Mouse (Mus musculus) colon, adult 2 months (tissue): ENCODE data around the gene Olfr76. TPM values are rescaled to one million over a fixed set of nuclear protein-coding genes. Genes with fewer than 3 reads are reported as not detected.

Experiments used
- polyA plus RNA-seq: library from polyadenylated mRNA; depleted of rRNA; stranded (reverse); fragments of >200 nt; gene quantifications from 2 replicates; pipeline ENCODE4 v1.2.3, GENCODE M21; 2012; rRNA removed

Gene Olfr76
- not detected in 2 replicates for polyA plus RNA-seq

GRCm38 (mm10) chr19:12123103-12123502 is at the start of gene Olfr76:
Olfr76 (minus strand) TSS chr19:12123203.

GRCm38 (mm10) chr19:12170062-12170599 is 47.1 kb upstream of the Olfr76 start, which contains the start of gene Olfr1555-ps1:
Olfr1555-ps1 (minus strand) TSS chr19:12170112.

GRCm38 (mm10) chr19:12115797-12116196 is 7.2 kb downstream of the Olfr76 start, which contains the start of gene Olfr1428:
Olfr1428 (minus strand) TSS chr19:12115897.

DNA sequence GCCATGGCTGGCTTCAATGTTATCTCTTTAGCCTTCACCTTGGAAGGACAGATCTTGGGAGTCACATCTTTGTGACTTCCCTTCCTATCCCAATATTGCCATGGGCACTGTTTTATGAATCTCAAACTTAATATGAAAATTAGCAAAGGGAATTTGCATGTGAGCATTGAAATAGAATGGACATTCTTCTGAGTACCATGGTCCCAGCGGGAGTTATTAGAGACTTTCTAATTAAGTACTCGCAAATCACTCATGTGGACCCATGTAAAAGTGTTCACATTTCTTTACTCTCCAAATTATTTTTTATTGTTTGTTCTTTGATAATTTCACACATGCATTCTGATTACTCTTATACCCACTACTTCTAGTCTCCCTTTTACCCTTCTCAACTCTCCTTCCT is 19.8 kb downstream of the Olfr76 start, which contains the start of gene Olfr1427:
Gene Olfr1427, minus strand, starts transcription at position 101 of the 400 bp plus-strand sequence.

GRCm38 (mm10) chr19:12091913-12092312 is 31.1 kb downstream of the Olfr76 start, which contains the start of gene Olfr1426:
Olfr1426 (minus strand) TSS chr19:12092013.

GRCm38 (mm10) chr19:12077631-12078030 is 45.4 kb downstream of the Olfr76 start, which contains the start of gene Olfr1425:
Olfr1425 (minus strand) TSS chr19:12077731.

Other genes starting within 250 kb of the Olfr76 start
- gene Olfr1419, start 248.1 kb downstream of the Olfr76 start, polyA plus RNA-seq, result not detected in 2 replicates
- gene Olfr1420, start 236.6 kb downstream of the Olfr76 start, polyA plus RNA-seq, result not detected in 2 replicates
- 8.1 and 9.0 TPM in 2 replicates for gene Patl1, start 210.8 kb downstream of the Olfr76 start, polyA plus RNA-seq
- 15.3 and 15.4 TPM in 2 replicates for gene Osbp, start 157.3 kb downstream of the Olfr76 start, polyA plus RNA-seq
- not detected in 2 replicates for gene Olfr1423, start 81.9 kb downstream of the Olfr76 start, polyA plus RNA-seq
- not detected in 2 replicates for gene Olfr1424, start 60.5 kb downstream of the Olfr76 start, polyA plus RNA-seq
- gene Olfr1425, start 45.5 kb downstream of the Olfr76 start, polyA plus RNA-seq, result not detected in 2 replicates
- not detected in 2 replicates for gene Olfr1426, start 31.2 kb downstream of the Olfr76 start, polyA plus RNA-seq
- gene Olfr1427, start 19.9 kb downstream of the Olfr76 start, polyA plus RNA-seq, result not detected in 2 replicates
- gene Olfr1428, start 7.3 kb downstream of the Olfr76 start, polyA plus RNA-seq, result not detected in 2 replicates
- gene Olfr1555-ps1, start 46.9 kb upstream of the Olfr76 start, polyA plus RNA-seq, result not detected in 2 replicates
- gene Olfr1431, start 77.4 kb upstream of the Olfr76 start, polyA plus RNA-seq, result not detected in 2 replicates
- gene Olfr1432, start 109.4 kb upstream of the Olfr76 start, polyA plus RNA-seq, result not detected in 2 replicates
- gene Olfr262, start 118.5 kb upstream of the Olfr76 start, polyA plus RNA-seq, result not detected in 2 replicates
- gene Olfr235, start 137.8 kb upstream of the Olfr76 start, polyA plus RNA-seq, result not detected in 2 replicates
- not detected in 2 replicates for gene Olfr1434, start 156.7 kb upstream of the Olfr76 start, polyA plus RNA-seq
- gene Olfr1436, start 175.9 kb upstream of the Olfr76 start, polyA plus RNA-seq, result not detected in 2 replicates
- not detected in 2 replicates for gene Olfr1437, start 201.9 kb upstream of the Olfr76 start, polyA plus RNA-seq
- not detected in 2 replicates for gene Olfr1438-ps1, start 212.7 kb upstream of the Olfr76 start, polyA plus RNA-seq